Mouse (Mus musculus) retina, adult 2 months (tissue): ENCODE data around the gene Pla1a.

ENCODE experiments used
- DNase-seq: peaks from one replicate; pipeline ENCODE4 v3.0.0-alpha.2; 2012; ENCODE audit warnings: low read depth, low spot score

Gene Pla1a

DNA sequence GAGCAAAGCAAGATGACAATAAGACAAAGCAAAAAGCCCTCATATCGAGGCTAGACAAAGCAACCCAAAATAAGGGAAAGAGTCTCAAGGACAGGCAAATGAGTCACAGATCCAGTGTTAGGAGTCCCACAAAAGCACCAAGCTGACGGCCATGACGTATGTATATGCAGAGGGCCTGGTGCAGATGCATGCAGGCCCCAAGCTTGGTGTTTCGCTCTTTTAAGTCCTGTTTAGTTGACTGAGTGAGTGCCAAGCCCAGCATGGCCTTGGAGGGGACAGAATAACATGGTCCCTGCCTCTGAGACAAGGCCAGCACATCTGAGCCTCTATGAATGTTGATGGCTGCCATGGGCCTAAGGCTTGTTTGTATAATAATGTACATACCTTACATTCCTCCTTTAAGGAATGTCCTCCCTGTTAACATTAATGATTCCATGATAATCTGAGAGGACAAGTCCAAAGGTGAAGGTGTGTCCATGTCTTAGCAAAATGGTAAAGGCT is 1.4 kb upstream of the Pla1a start:
- DNase-seq = no peak

DNA sequence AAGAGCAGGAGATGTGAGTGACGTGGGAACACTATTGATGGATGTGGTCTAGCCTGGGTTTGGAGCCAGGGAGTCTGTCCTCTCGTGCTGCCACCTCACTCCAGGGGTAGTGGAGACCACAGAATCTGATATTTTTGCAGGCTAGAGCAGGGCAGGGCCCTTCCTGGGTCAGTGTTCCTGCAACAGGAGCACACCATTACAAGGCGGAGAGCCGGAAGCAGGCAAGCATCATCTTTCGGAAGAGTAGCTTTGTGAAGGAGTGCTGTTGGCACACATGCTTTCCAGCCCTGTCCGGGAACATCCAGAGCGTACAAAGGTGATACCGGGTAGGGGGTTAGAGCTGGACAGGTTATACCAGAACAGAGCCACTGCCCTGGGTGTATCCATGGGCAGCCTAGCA is 569 bp upstream of the Pla1a start:
- DNase-seq = no peak

DNA sequence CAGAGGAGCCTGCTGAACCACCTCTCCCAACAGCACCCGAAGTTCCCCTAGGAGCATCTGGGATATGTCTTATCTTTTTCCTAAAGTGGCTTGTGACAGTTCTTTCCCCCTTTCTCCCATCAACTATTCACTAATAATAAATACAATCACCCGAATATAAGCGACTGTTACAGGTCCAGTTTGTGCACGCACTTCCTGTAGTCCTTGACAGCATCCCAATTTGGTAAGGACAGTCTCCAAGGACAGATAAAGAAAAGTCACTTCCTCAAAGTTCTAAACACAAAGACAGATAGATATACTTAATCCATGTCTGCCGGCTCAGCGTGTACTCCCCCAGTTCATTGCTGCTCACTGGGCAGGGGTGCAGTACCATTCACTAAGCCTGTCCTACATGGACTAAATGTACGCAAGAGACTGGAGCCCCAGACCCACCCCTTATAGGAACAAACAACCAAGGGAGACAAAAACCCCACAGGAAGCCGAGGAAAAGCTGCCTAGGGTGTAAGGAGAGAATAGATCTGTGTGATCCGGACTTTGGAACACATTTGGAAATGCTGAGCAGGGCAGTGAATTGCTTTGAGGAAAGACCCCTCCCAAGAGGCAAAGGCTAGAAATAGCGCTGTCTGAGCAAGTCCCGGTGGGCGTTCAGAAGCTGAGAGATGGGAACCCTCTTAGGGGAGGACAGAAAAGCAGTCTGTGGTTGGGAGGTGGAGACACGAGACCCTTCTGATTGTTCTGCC is 1.3 kb downstream of the Pla1a start:
- no peak for DNase-seq

DNA sequence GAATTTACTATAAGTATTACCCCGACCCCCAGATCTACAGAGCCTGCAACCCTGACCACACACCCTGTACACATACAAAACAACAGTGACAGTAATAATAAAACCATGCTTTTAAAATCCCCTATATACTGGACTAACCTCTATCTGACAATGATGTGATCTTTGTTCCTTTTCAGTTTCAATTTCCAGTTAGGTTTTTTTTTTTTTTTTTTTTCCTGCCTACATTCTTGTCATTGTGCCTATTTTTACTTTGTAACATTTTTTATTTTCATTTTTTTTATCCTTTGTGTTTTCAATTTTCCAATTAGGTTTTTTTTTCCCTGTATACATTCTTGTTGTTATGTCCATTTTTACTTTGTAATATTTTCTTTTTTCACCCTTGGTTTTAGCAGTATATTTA is 7.1 kb downstream of the Pla1a start:
- DNase-seq = no peak

GRCm38 (mm10) chr16:38425374-38425773 is 7.6 kb downstream of the Pla1a start:
- no peak for DNase-seq

DNA sequence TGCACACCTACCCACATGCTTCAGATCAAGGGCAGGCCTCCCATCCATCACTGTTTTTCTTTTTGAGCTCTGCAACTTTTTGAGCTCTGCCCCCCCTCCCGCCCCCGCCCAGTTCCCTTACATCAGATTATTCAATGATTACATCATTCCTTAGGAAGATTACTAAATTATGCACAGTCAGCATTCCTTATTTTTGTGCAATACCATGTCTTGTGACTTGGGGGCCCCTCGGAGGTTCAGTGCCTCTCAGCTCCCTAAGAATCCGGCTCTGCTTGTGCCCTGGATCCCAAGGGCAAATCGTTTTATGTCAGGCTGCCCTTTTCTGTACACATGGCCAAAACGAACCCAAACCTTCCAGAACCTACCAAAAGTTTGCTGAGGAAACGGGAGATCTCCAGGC is 18.0 kb downstream of the Pla1a start:
- no peak for DNase-seq

GRCm38 (mm10) chr16:38408416-38408815 is 24.5 kb downstream of the Pla1a start:
- no peak for DNase-seq

- DNase-seq = no peak
Measured at GRCm38 (mm10) chr16:38407584-38407983, 25.4 kb downstream of the Pla1a start.

GRCm38 (mm10) chr16:38406708-38407107 is 26.2 kb downstream of the Pla1a start:
- DNase-seq = no peak

DNA sequence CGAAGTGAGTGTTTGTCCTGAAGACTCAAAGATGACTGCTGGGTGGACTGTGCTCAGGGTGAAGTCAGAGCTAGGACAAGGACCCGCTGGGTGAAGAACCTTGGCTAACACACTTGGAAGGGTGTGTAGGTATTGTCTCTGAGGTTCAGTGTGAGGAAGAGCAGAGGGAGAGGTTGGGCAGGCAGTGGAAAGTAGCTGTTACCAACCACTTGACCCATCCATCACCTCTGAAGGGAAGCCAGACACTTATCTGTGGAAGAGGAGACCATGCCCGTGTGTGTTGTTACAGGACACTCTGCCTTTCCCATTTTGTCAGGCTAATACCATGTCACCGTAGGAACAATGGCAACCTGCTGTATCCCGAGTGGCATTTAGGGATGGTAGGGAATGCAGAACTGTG is 26.7 kb downstream of the Pla1a start:
- DNase-seq = no peak

DNA sequence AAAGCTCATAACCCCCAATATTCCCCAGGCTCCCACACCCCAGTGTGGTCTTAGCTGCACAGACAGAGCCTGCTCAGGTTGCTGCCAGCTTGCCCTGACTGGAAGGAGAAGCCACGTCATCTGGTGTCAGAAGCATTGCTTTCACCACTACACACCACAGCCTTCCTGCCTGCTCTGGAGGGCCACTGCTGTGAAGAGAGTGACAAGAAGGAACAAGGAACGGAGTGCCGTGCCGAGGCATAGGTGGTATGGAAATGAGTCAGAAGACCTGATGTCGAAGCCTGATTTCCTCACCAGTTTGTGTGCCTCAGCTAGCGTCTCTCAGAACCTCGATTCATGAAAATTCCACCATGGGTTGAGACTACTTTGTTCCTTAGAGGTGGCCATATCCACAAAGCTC is 29.3 kb downstream of the Pla1a start:
- DNase-seq = no peak

DNA sequence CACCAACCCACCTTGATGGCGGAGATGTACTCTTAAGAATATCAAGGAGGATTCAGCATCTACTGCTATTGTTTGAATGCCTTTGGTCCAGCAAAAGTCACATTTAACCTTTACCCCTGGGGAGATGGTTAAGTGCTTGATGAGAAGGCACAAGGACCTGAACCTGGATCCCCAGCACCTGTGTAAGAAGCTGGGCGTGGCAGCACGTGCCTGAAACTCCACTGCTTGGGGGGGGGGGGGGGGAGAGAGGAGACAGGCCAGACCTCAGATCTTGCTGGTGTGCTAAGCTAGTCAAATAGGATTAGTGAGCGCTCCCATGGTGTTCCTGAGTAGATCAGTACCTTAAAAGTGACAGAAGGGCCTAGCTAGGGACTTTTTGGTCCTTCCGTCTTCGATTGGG is 31.5 kb downstream of the Pla1a start:
- DNase-seq = no peak

DNA sequence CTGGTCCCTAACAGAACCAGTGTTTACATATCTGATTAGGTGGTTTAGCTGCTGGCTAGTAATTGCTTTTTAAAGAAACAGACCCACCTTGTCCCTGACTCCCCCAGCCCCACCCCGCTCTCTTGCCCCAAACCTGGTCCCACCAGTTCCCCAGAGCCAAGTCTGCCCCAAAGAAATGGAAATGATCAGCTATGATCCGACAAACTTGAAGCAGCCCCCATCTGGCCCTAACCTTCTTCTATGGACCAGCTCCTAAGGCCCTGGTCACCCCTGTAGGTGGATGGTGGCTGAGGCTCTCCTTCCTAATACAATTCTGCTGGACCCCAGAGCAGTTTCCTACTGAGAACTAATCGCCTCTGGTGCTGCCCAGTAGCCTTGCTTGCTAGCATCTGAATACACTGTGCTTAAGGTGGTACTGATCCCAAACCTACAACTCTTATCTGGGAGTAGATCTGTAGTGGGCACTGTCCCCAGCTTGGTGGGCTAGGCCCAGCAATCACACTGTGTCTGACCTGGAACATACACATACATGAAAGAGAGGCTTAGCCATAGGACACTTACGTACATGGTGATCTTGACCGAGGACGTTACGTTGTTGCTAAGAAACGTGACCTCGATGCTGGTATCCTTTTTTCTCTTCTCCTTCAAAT is 32.5 kb downstream of the Pla1a start:
- DNase-seq = no peak

DNA sequence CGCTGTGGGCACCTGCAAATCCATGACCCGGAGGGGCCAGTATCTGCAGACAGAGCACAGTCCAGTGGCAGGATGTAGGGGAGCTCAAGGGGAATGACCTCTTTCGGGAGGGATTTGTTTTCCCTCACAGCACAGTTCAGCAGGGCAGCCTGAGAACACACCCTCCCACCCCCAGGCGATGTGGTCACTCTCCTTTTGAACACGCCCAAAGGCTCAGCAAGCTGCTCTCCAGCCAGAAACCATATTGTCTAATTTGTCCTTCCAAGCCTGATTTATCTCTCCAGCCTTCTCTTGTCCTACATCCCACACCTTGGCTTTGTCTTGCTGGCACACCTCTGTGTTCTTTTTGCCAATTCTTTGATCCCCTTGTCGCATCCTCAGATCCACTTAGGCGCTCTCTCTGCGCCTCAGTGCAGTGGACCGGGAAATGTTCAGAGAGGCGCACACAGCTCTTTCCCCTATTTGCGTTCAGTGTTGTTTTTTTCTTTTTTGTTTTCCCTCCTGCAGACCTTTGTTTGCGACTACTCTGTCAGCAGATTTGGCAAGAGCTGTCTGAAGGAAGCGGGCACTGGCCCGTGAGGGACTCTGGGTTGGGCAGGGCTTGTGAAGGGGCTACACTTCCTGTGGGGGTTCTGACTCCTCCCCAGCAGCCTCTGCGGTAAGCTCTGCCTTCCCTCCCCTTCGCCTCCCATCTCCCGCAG is 33.3 kb downstream of the Pla1a start:
- peak; percentile 6 for DNase-seq

GRCm38 (mm10) chr16:38399076-38399475 is 33.9 kb downstream of the Pla1a start:
- DNase-seq = no peak

DNA sequence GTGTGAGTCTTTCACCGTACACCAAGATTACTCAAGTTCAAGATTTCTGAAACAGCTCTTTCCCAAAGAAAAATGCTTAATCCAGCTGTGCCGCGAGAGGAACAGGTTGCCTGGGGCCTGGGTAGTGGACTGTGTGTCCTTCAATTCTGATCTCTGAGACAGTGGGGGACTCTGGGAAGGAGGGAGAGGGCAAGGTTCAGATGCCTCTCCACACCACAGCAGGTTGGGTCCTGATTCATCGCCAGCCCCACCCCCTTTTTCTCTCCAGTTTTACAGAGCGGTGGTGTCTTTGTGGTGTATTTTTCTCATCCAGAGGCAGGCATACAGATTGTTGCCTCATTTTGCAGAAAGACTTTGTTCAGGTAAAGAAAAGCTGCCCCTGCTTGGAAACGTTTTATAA is 34.7 kb downstream of the Pla1a start:
- DNase-seq = no peak

DNA sequence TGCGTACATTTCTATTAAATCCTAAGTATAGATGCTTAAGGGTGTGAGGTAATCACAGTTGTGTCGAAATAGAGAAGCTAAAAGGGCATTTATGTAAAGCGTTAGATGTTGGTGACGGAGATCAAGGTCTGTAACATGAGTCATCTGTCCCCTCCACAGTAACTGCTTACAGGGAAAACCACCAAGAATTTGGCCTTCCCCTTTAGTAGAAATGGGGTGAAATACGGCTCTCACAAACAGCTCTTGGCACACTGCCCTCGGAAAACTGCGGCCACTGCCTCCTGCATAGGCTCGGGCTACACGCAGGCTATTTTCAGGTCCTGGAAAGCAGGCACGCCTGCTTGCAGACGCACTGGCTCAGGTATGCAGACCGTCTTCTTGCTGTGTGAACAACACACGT is 36.8 kb downstream of the Pla1a start:
- DNase-seq = no peak

GRCm38 (mm10) chr16:38395060-38395730 is 37.8 kb downstream of the Pla1a start:
- DNase-seq = no peak

DNA sequence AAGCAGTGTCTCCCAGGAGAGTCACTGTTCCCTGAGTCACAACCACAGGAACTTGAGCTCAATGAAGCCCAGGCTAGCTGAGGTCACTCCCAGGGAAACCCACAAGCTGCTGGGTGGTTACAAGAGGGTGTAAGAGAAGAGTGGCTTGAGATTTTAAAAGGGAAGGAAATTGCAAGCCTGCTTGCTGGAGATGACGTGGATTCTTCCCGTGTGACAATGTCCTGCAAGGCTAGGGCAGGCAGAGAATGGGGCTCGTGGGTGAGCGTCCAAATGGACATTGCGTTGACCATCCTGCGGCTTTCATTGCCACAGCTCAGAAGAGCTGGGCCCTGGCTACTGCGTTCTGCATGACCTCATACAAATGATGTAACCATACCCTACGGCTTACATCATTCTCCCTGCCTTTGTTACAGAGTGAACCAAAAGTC is 38.7 kb downstream of the Pla1a start:
- no peak for DNase-seq

DNA sequence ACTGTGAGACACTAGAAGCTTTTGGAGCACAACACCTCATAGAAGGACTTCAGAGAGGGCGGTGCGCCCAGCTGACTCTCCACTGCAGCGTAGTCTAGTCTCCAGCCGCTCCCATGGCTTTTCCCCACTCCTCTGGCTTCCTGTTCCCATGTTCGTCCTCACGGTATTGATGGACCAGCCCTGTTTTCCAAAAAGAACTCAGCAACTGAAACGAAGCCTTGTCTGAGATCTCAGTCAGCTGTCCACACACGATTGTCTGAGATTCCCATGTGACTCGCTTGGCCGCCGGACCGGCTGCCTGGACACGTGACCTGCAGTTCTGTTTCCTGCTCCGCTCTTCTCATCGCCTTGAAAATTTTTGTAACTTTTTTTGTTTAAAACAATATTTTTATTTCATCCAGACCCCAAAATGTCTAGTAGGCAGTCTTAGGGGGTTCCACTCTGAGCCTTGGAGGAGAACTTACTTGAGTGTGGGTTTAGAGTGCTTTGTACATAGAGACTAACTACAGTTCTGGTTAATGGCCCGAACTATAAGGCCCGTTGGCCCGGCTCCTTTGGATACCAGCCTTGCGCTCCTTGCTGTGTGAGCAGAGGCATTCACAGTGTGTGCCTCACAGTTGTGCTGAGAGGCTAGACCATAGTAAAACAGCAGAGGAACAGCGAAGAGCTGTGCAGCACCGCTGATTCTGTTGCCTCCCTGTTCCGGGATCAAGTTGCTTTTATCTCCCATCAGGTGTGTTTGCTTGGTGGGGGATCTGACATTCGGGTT is 40.6 kb downstream of the Pla1a start:
- no peak for DNase-seq

DNA sequence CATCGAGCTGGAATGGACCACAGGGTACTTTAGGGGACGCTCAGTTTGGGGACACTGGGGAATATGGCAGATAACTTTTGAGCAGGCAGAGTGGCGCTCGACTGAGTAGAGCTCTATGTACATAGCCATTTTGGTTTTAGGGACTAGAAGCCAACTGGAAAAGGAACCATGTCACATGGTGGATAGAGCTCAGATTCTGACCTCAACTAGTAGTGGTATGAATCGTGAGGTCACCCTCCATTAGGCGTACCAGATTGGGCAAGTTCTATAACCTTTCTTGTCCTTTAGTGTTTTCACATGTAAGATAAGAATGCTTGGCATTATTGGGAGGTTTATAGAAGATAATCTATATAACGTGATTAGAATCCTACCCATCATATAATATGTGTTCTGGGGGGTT is 42.6 kb downstream of the Pla1a start:
- no peak for DNase-seq
